Mouse (Mus musculus) telencephalon, adult 2 months (tissue): ENCODE measurements around the gene Nudt15.

Source experiments
- DNase-seq: peaks from one replicate; pipeline ENCODE4 v3.0.0-alpha.2; 2011; ENCODE audit warnings: low read depth, low spot score

Nudt15 gene

GRCm38 (mm10) chr14:73473670-73474460, 74.2 kb downstream of the Nudt15 start:
- no peak for DNase-seq

- DNase-seq: no peak
These were observed 75.8 kb downstream of the Nudt15 start for GRCm38 (mm10) chr14:73472205-73472604.

- peak; percentile 52 for DNase-seq
These were observed 77.4 kb downstream of the Nudt15 start for GRCm38 (mm10) chr14:73470593-73470992.

GRCm38 (mm10) chr14:73469506-73469905, 78.5 kb downstream of the Nudt15 start:
- DNase-seq: peak; percentile 79
